Mouse (Mus musculus) forebrain, embryonic 16.5 days (tissue): Measurements from ENCODE around the gene Csk. TPM values are rescaled to one million over a fixed set of nuclear protein-coding genes. Genes with fewer than 3 reads are reported as not detected.

ENCODE experiments used
- ATAC-seq: fragments of 200-750 bp; cut with Nextera tagmentation; 2 replicates; pipeline ENCODE4 v1.8.0; 2017; ENCODE audit warnings: mild to moderate bottlenecking, moderate library complexity
- H3K27ac ChIP-seq: fragments of 300-500 bp; sonication (generic); 2 replicates; pipeline ENCODE4 v1.5.1; 2014; ENCODE audit warnings: low read length, control low read depth
- H3K27me3 ChIP-seq: fragments of 300-500 bp; sonication (generic); replicated peaks from 2 replicates; pipeline ENCODE4 v1.6.1; 2014; ENCODE audit warnings: low read length; ENCODE audit not compliant: control insufficient read depth, insufficient read depth
- H3K36me3 ChIP-seq: fragments of 300-500 bp; sonication (generic); 2 replicates; pipeline ENCODE4 v1.6.1; 2014; ENCODE audit not compliant: control insufficient read depth, insufficient read depth
- H3K4me1 ChIP-seq: fragments of 300-500 bp; sonication (generic); replicated peaks from 2 replicates; pipeline ENCODE4 v1.6.1; 2014; ENCODE audit warnings: low read length; ENCODE audit not compliant: control insufficient read depth, insufficient read depth
- H3K4me2 ChIP-seq: fragments of 300-500 bp; sonication (generic); 2 replicates; pipeline ENCODE4 v1.6.1; 2014; ENCODE audit warnings: mild to moderate bottlenecking, low read length, control low read depth
- H3K4me3 ChIP-seq: fragments of 300-500 bp; sonication (generic); replicated peaks from 2 replicates; pipeline ENCODE4 v1.5.1; 2014; ENCODE audit warnings: mild to moderate bottlenecking, low read length, control low read depth
- H3K9ac ChIP-seq: fragments of 300-500 bp; sonication (generic); replicated peaks from 2 replicates; pipeline ENCODE4 v1.6.1; 2014; ENCODE audit warnings: low read depth, low read length, control low read depth
- H3K9me3 ChIP-seq: fragments of 300-500 bp; sonication (generic); 2 replicates; pipeline ENCODE4 v1.6.1; 2016; ENCODE audit warnings: low read length; ENCODE audit not compliant: control insufficient read depth
- WGBS: fragments of 180-500 bp; shearing (Covaris S2); extraction: QIAGEN DNeasy Blood & Tissue Kit; methylation state at CpG from one replicate; pipeline ENCODE4 v1.1.7; 2014; 5-methylcytosine and 5-hydroxymethylcytosine counted together
- polyA plus RNA-seq: library from polyadenylated mRNA; unstranded; fragments of >200 nt; fragmentation: Nextera tagmentation; extraction: Ambion mirVana; gene quantifications from 2 replicates; pipeline ENCODE4 v1.2.1, GENCODE M21; 2015

The Csk gene
- polyA plus RNA-seq, 1 experiment from 2014 or later = 39.6 TPM

DNA sequence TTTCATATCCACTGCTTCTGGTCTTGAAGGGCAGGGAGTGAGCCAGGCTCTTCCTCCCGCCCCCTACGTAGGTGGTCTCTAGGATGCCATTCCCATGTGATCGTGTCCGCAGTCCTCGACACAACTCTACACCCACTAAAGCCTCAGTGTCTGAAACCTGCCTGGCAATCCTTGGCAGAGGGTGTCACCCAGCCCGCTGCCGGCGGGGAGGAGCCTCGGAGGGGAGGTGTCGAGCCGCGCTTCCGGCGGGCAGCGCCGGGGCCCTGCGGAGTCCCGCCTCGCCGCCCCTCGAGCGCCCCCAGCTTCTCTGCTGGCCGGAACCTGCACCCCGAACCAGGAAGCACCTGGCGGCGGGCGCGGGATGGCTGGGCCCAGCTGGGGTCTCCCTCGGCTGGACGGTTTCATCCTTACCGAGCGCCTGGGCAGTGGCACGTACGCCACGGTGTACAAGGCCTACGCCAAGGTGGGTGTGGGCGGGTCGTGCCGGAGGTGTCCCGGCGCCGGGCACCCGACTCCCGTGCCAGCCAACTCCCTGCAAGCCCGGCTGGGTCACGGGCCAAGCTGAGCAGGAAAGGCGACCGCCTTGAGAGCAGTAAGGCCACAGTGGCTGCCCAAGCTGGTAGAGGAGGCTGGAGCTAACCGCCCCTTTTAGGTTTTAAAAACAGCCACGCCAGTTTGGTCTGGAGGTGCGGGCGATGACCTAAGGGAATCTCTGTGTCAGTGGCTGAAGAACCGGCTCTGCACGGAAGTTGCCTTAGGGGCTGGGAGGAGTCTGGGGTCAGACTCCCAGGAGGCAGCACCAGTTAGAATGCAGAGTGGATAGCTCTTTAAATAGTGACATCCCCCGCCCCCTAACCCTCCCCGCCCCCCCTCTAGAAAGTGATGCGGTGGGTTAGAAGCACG lies 64.0 kb downstream of the Csk start, which contains the start of gene Ulk3:
TSS of gene Ulk3 (plus strand) at position 229 of the 903 bp plus-strand sequence.
- Histone ChIP-seq H3K27me3 (no peaks in the 10 kb centered on the region), H3K27ac (peak within 1 kb of the TSS; percentile 67), H3K4me3 (peak within 1 kb of the TSS; percentile 79), H3K36me3 (peaks cover 3% of the 10 kb centered on the region; the same call in 1 of the 2 replicates), H3K4me2 (peak within 1 kb of the TSS; percentile 76), H3K9ac (peak within 1 kb of the TSS; percentile 89), H3K4me1 (peaks cover 15% of the 10 kb centered on the region), H3K9me3 (no peaks in the 10 kb centered on the region)
- under 1% methylated on average over 58 of the region's 58 CpGs for WGBS
- ATAC-seq = peak; percentile 91

DNA sequence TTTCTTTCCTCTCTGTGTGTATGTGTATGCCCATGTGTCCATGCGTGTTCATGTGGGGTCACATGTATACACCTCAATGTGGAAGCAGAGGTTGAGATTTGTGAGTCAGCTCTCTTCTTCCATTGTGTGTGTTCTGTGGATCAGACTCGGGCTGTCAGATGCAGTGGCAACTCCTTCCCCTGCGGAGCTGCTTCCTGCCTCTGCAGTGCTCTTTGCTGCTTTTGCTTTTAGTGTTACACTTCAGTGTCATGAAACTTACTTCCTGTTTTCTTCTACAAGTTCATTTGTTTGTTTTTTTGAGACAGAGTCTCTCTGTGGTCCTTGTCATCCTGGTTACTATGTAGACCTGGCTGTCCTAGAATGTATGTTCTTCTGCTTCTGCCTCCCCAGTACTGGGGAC lies 68.4 kb downstream of the Csk start:
- Histone ChIP-seq H3K9me3 (no peaks in the 10 kb centered on the region), H3K4me2 (no peak overlapping the region), H3K27ac (no peak overlapping the region), H3K9ac (no peak overlapping the region), H3K27me3 (no peaks in the 10 kb centered on the region), H3K36me3 (peaks cover 37% of the 10 kb centered on the region), H3K4me1 (peaks cover 7% of the 10 kb centered on the region), H3K4me3 (no peak overlapping the region)
- WGBS = 90% methylated on average over 3 of the region's 3 CpGs
- ATAC-seq = no peak

DNA sequence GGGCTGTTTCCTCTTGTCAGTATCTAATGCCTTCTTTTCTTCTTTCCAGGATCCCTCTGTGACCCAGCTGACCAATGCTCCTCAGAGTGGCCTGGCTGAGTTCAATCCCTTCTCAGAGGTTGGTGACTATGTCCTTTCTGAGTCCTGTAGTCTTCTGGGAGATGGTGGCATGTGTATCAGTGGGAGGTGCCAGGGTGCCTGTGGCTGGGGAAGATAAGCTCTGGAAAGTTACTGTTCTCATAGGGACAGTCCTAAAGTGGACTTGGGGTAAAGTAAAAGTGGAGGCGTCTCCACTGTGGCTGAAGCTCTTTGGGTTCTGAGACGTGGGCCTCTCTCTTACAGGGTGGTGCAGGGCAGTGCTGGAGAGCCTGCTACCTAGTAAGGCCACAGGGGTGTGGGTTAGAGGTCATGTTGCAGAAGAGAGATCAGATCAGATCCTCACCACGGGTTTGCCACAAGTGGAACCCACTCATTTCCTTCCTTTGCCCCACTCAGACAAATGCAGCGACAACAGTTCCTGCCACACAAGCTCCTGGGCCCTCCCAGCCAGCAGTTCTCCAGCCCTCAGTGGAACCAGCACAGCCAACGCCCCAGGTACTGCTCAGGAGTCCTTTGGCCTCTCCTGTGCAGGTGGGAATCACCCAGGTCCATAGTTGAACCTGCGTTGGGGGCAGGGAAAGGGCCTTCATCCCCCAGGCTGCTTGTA lies 76.1 kb downstream of the Csk start:
- H3K36me3 ChIP-seq = peaks cover 23% of the 10 kb centered on the region
- no peaks in the 10 kb centered on the region for H3K9me3 ChIP-seq
- whole genome bisulfite sequencing = 84% methylated on average over 6 of the region's 6 CpGs
- no peak overlapping the region for H3K27ac ChIP-seq
- no peak for ATAC-seq
- no peak overlapping the region for H3K4me3 ChIP-seq
- H3K27me3 ChIP-seq = no peaks in the 10 kb centered on the region
- no peaks in the 10 kb centered on the region for H3K4me1 ChIP-seq
- no peak overlapping the region for H3K9ac ChIP-seq
- no peak overlapping the region for H3K4me2 ChIP-seq

Other genes with a start within 250 kb of the Csk start
- 24.0 and 26.9 TPM in 2 replicates for gene Ppcdc, start 213.5 kb downstream of the Csk start, polyA plus RNA-seq
- gene Scamp5, start 185.6 kb downstream of the Csk start, polyA plus RNA-seq = 116 and 135 TPM in 2 replicates
- 23.4 and 24.4 TPM in 2 replicates for gene Rpp25, start 149.6 kb downstream of the Csk start, polyA plus RNA-seq
- gene Cox5a, start 132.4 kb downstream of the Csk start, polyA plus RNA-seq = 720 and 756 TPM in 2 replicates
- gene Fam219b, start 116.1 kb downstream of the Csk start, polyA plus RNA-seq = 25.2 and 26.6 TPM in 2 replicates
- 57.5 and 73.7 TPM in 2 replicates for gene Mpi, start 100.9 kb downstream of the Csk start, polyA plus RNA-seq
- 54.0 and 56.0 TPM in 2 replicates for gene Scamp2, start 92.7 kb downstream of the Csk start, polyA plus RNA-seq
- gene Ulk3, start 64.2 kb downstream of the Csk start, polyA plus RNA-seq = 27.2 and 43.3 TPM in 2 replicates
- gene Cplx3, start 47.4 kb downstream of the Csk start, polyA plus RNA-seq = 0.09 TPM in 1 of 2 replicates, not detected in the other
- gene Lman1l, start 32.9 kb downstream of the Csk start, polyA plus RNA-seq = not detected in 2 replicates
- gene Cyp1a2, start 30.1 kb upstream of the Csk start, polyA plus RNA-seq = not detected in 2 replicates
- gene Cyp1a1, start 34.3 kb upstream of the Csk start, polyA plus RNA-seq = 0.12 and 0.18 TPM in 2 replicates
- gene Edc3, start 54.9 kb upstream of the Csk start, polyA plus RNA-seq = 37.0 and 39.2 TPM in 2 replicates
- 88.9 and 97.4 TPM in 2 replicates for gene Clk3, start 112.2 kb upstream of the Csk start, polyA plus RNA-seq
- gene Arid3b, start 183.2 kb upstream of the Csk start, polyA plus RNA-seq = 8.6 and 10.6 TPM in 2 replicates